Mouse (Mus musculus): ENCODE data around the gene Esyt1.

- TF ChIP-seq CTCF (IDR thresholded peaks at IDR 0.05; ENCODE audit: control insufficient read depth, insufficient read depth, insufficient read length), result no peak
- no peak for TF ChIP-seq USF1 (IDR thresholded peaks at IDR 0.05; ENCODE audit: low read depth)
- TF ChIP-seq MAX (IDR thresholded peaks at IDR 0.05), result no peak
- TF ChIP-seq MYOD1 (IDR thresholded peaks at IDR 0.05; ENCODE audit: control insufficient read depth, insufficient read length, low read depth), result no peak
These were observed 9.5 kb upstream of the Esyt1 start for GRCm38 (mm10) chr10:128535206-128535605.

All from C2C12 (cell line).